Mouse (Mus musculus) kidney, embryonic 16.5 days (tissue): ENCODE measurements around the gene Cdk2ap1. TPM values are rescaled to one million over a fixed set of nuclear protein-coding genes. Genes with fewer than 3 reads are reported as not detected.
"Not testable (repeated sequence)": the region's sequence is repeated elsewhere in the genome, so short reads cannot be mapped to it uniquely, and the experiment has no call there.

ENCODE experiments used
- ATAC-seq: fragments of 200-750 bp; cut with Nextera tagmentation; 2 replicates; pipeline ENCODE4 v1.8.0; 2017; ENCODE audit warnings: moderate TSS enrichment; ENCODE audit not compliant: low FRiP score, low TSS enrichment
- H3K27ac ChIP-seq: fragments of 300-500 bp; sonication (generic); 2 replicates; pipeline ENCODE4 v1.5.1; 2014; ENCODE audit warnings: low read length
- H3K27me3 ChIP-seq: fragments of 300-500 bp; sonication (generic); 2 replicates; pipeline ENCODE4 v1.6.1; 2014; ENCODE audit warnings: low read length, control low read depth, mixed read lengths; ENCODE audit not compliant: insufficient read depth
- H3K36me3 ChIP-seq: fragments of 300-500 bp; sonication (generic); 2 replicates; pipeline ENCODE4 v1.6.1; 2014; ENCODE audit warnings: low read length, control low read depth, mixed read lengths; ENCODE audit not compliant: insufficient read depth
- H3K4me1 ChIP-seq: fragments of 300-500 bp; sonication (generic); 2 replicates; pipeline ENCODE4 v1.6.1; 2014; ENCODE audit warnings: low read length, control low read depth, mixed read lengths; ENCODE audit not compliant: insufficient read depth
- H3K4me2 ChIP-seq: fragments of 300-500 bp; sonication (generic); replicated peaks from 2 replicates; pipeline ENCODE4 v1.6.1; 2014; ENCODE audit warnings: low read depth, low read length
- H3K4me3 ChIP-seq: fragments of 300-500 bp; sonication (generic); 2 replicates; pipeline ENCODE4 v1.5.1; 2014; ENCODE audit warnings: mild to moderate bottlenecking, low read length
- H3K9ac ChIP-seq: fragments of 300-500 bp; sonication (generic); replicated peaks from 2 replicates; pipeline ENCODE4 v1.6.1; 2014; ENCODE audit warnings: low read length
- H3K9me3 ChIP-seq: fragments of 300-500 bp; sonication (generic); 2 replicates; pipeline ENCODE4 v1.6.1; 2016; ENCODE audit warnings: low read length, control low read depth
- WGBS: fragments of 180-500 bp; shearing (Covaris S2); extraction: QIAGEN DNeasy Blood & Tissue Kit; methylation state at CpG from one replicate; pipeline ENCODE4 v1.1.7; 2014; 5-methylcytosine and 5-hydroxymethylcytosine counted together
- polyA plus RNA-seq: library from polyadenylated mRNA; unstranded; fragments of >200 nt; fragmentation: Nextera tagmentation; extraction: Ambion mirVana; gene quantifications from 2 replicates; pipeline ENCODE4 v1.2.1, GENCODE M21; 2015

Cdk2ap1 gene
- polyA plus RNA-seq, 1 experiment from 2014 or later = 28.4 TPM

DNA sequence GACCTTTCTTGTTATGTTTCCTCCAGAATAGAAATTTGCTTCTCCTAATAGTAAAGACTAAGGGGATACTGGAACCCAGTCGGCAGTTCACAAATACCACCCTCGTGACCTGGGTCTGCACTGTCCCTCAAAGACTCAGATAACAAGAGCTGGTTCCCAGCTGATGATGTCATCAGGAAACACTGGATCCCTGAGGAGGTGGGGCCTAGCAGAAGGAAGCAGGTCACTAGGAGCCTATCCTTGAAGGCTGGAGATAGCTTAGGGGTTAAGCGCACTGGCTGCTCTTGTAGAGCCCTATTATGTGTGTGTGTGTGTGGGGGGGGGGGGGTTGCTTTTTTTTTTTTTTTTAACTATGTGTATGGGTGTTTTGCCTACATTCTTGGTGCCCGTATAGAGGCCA is 62.8 kb downstream of the Cdk2ap1 start:
- no peak overlapping the region for H3K4me2 ChIP-seq
- WGBS = 72% methylated on average over 4 of the region's 4 CpGs
- ATAC-seq = no peak
- no peaks in the 10 kb centered on the region for H3K27me3 ChIP-seq
- no peaks in the 10 kb centered on the region for H3K4me1 ChIP-seq
- peaks cover 35% of the 10 kb centered on the region for H3K36me3 ChIP-seq
- H3K9me3 ChIP-seq = no peaks in the 10 kb centered on the region
- H3K4me3 ChIP-seq = no peak overlapping the region
- H3K27ac ChIP-seq = no peak overlapping the region
- H3K9ac ChIP-seq = no peak overlapping the region

DNA sequence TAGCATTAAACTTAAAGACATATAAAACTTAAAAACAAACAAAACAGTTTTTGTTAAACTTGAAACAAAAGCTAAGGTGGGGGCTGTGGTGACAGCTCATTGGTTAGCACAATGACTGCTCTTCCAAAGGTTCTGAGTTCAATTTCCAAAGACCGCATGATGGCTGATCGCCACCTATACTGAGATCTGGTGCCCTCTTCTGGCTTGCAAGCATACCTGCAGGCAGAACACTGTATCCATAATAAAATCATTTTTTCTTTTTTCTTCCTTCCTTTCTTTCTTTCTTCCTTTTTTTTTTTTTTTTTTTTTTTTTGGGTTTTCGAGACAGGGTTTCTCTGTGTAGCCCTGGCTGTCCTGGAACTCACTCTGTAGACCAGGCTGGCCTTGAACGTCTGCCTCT is 63.6 kb downstream of the Cdk2ap1 start:
- not testable (repeated sequence) for H3K4me2 ChIP-seq, H3K27me3 ChIP-seq, H3K4me1 ChIP-seq, H3K9me3 ChIP-seq, H3K27ac ChIP-seq, ATAC-seq, H3K9ac ChIP-seq, H3K4me3 ChIP-seq
- 72% methylated on average over 3 of the region's 4 CpGs for WGBS
- peaks cover 40% of the 10 kb centered on the region for H3K36me3 ChIP-seq

DNA sequence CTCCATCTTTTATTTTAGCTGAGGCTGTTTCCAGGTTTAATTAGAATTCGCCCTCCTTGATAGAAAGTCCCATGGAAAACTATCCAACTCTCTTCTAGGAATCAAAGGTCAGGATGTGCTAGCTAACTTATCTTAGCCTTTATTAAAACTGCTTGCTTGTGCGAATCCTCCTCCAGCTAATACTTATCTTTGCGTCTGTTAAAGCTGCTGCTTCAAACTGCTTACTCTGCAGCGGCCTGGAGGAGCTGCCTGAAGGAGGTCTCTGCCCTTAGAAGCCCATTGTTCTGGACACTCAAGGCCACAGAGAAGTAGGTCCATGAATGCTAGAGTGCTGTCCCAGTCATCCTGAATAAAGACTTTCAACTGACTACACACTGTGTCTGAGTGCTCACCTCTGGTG is 66.4 kb downstream of the Cdk2ap1 start:
- no peaks in the 10 kb centered on the region for H3K27me3 ChIP-seq
- no peak overlapping the region for H3K9ac ChIP-seq
- H3K9me3 ChIP-seq = no peaks in the 10 kb centered on the region
- no peaks in the 10 kb centered on the region for H3K4me1 ChIP-seq
- no peak overlapping the region for H3K4me3 ChIP-seq
- 87% methylated on average over 4 of the region's 4 CpGs for WGBS
- no peak for ATAC-seq
- no peak overlapping the region for H3K4me2 ChIP-seq
- peaks cover 46% of the 10 kb centered on the region for H3K36me3 ChIP-seq
- no peak overlapping the region for H3K27ac ChIP-seq

Other genes with a start within 250 kb of the Cdk2ap1 start
- 100 and 102 TPM in 2 replicates for gene Arl6ip4, start 247.0 kb downstream of the Cdk2ap1 start, polyA plus RNA-seq
- 3.9 and 4.1 TPM in 2 replicates for gene Pitpnm2, start 113.3 kb downstream of the Cdk2ap1 start, polyA plus RNA-seq
- 10.8 and 13.8 TPM in 2 replicates for gene Mphosph9, start 35.1 kb downstream of the Cdk2ap1 start, polyA plus RNA-seq
- gene 2810006K23Rik, start 35.0 kb downstream of the Cdk2ap1 start, polyA plus RNA-seq = 18.5 and 20.4 TPM in 2 replicates
- gene Sbno1, start 62.9 kb upstream of the Cdk2ap1 start, polyA plus RNA-seq = 72.7 and 94.8 TPM in 2 replicates
- 30.7 and 38.1 TPM in 2 replicates for gene Kmt5a, start 76.8 kb upstream of the Cdk2ap1 start, polyA plus RNA-seq
- 34.7 and 36.8 TPM in 2 replicates for gene Rilpl2, start 115.3 kb upstream of the Cdk2ap1 start, polyA plus RNA-seq
- gene Snrnp35, start 120.1 kb upstream of the Cdk2ap1 start, polyA plus RNA-seq = 27.4 and 29.4 TPM in 2 replicates
- gene Rilpl1, start 168.3 kb upstream of the Cdk2ap1 start, polyA plus RNA-seq = 21.7 and 21.9 TPM in 2 replicates
- 537 and 602 TPM in 2 replicates for gene Tmed2, start 177.6 kb upstream of the Cdk2ap1 start, polyA plus RNA-seq
- gene Ddx55, start 189.8 kb upstream of the Cdk2ap1 start, polyA plus RNA-seq = 13.9 and 17.2 TPM in 2 replicates
- gene Eif2b1, start 216.0 kb upstream of the Cdk2ap1 start, polyA plus RNA-seq = 73.4 and 76.1 TPM in 2 replicates
- gene Gtf2h3, start 216.1 kb upstream of the Cdk2ap1 start, polyA plus RNA-seq = 67.9 and 73.8 TPM in 2 replicates